Mouse (Mus musculus): ENCODE data around the gene Zdhhc14.

DNA sequence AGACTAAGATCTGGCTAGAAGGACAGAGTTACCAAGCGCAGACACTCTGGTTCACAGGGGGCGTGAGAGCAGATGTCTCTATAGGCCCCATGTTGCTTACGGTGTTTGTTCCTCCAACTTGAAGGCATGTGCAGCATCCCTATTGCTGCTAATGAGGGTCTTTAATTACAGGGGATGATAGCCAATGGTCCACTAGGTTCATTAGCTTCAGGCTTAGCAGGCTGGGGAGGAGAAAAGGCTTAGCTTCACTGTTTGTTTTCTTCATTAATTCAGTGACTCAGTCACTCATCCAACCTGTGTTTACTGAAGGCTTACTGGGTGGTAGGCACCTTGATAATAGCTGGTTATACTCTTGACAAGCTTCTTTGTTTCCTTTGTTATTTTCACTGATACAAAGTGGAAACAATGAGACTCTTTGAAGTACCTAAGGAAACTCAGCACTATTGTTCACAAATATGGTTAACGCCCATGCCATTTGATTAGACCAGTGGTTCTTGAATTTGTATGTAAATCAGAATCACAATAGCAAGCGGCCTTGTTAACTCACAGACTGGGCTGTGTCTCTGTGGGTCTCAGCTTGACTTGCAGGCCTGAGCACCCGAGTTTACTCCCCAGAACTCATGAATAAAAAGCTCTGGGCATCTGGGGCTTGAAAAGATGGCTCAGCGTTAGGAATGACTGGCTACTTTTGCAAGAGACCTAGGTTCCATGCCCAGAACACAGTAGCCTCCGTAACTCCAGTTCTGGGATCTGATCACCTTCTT is 168.1 kb downstream of the Zdhhc14 start:
- TF ChIP-seq EP300 (IDR thresholded peaks at IDR 0.05; ENCODE audit: low read depth) (no peak), CTCF (IDR thresholded peaks at IDR 0.05; ENCODE audit: low read depth) (no peak)
